Mouse (Mus musculus) hindbrain, postnatal 0 days (tissue): Measurements from ENCODE around the gene Yrdc. TPM values are rescaled to one million over a fixed set of nuclear protein-coding genes. Genes with fewer than 3 reads are reported as not detected.

ENCODE experiments used
- ATAC-seq: fragments of 200-750 bp; cut with Nextera tagmentation; 2 replicates; pipeline ENCODE4 v1.8.0; 2017; ENCODE audit warnings: mild to moderate bottlenecking, moderate TSS enrichment, moderate library complexity
- DNase-seq: peaks from one replicate; pipeline ENCODE4 v3.0.0-alpha.2; 2015; ENCODE audit warnings: low spot score
- H3K27ac ChIP-seq: fragments of 300-500 bp; sonication (generic); 2 replicates; pipeline ENCODE4 v1.5.1; 2014; ENCODE audit warnings: mild to moderate bottlenecking
- H3K27me3 ChIP-seq: fragments of 300-500 bp; sonication (generic); 2 replicates; pipeline ENCODE4 v1.6.1; 2014; ENCODE audit warnings: low read length, mixed read lengths; ENCODE audit not compliant: insufficient read depth
- H3K36me3 ChIP-seq: fragments of 300-500 bp; sonication (generic); 2 replicates; pipeline ENCODE4 v1.6.1; 2014; ENCODE audit warnings: low read length, mixed read lengths; ENCODE audit not compliant: insufficient read depth
- H3K4me1 ChIP-seq: fragments of 300-500 bp; sonication (generic); 2 replicates; pipeline ENCODE4 v1.6.1; 2014; ENCODE audit warnings: antibody characterized with exemption, low read length, mixed read lengths; ENCODE audit not compliant: insufficient read depth
- H3K4me2 ChIP-seq: fragments of 300-500 bp; sonication (generic); 2 replicates; pipeline ENCODE4 v1.6.1; 2014; ENCODE audit warnings: low read depth, mild to moderate bottlenecking, low read length, moderate library complexity, mixed read lengths
- H3K4me3 ChIP-seq: fragments of 300-500 bp; sonication (generic); 2 replicates; pipeline ENCODE4 v1.5.1; 2014; ENCODE audit warnings: low read length
- H3K9ac ChIP-seq: fragments of 300-500 bp; sonication (generic); replicated peaks from 2 replicates; pipeline ENCODE4 v1.6.1; 2014; ENCODE audit warnings: mild to moderate bottlenecking, low read length, moderate library complexity, mixed read lengths
- H3K9me3 ChIP-seq: fragments of 300-500 bp; sonication (generic); 2 replicates; pipeline ENCODE4 v1.6.1; 2016; ENCODE audit warnings: low read length, mixed read lengths
- CTCF ChIP-seq: IDR thresholded peaks from 2 replicates; pipeline ENCODE4 v1.5.1; 2016; ENCODE audit warnings: antibody characterized with exemption, control low read depth, low read depth
- WGBS: fragments of 180-500 bp; shearing (Covaris S2); extraction: QIAGEN DNeasy Blood & Tissue Kit; methylation state at CpG from one replicate; pipeline ENCODE4 v1.1.7; 2014; 5-methylcytosine and 5-hydroxymethylcytosine counted together
- polyA plus RNA-seq: library from polyadenylated mRNA; unstranded; fragments of >200 nt; fragmentation: Nextera tagmentation; extraction: Ambion mirVana; gene quantifications from 2 replicates; pipeline ENCODE4 v1.2.1, GENCODE M21; 2015
- total RNA-seq: library from RNA; depleted of rRNA; stranded (reverse); fragments of >200 nt; gene quantifications from 2 replicates; pipeline ENCODE4 v1.2.3, GENCODE M21; 2014

Yrdc gene
- total and polyA plus RNA-seq, 2 experiments from 2014 or later: 52.9 TPM

DNA sequence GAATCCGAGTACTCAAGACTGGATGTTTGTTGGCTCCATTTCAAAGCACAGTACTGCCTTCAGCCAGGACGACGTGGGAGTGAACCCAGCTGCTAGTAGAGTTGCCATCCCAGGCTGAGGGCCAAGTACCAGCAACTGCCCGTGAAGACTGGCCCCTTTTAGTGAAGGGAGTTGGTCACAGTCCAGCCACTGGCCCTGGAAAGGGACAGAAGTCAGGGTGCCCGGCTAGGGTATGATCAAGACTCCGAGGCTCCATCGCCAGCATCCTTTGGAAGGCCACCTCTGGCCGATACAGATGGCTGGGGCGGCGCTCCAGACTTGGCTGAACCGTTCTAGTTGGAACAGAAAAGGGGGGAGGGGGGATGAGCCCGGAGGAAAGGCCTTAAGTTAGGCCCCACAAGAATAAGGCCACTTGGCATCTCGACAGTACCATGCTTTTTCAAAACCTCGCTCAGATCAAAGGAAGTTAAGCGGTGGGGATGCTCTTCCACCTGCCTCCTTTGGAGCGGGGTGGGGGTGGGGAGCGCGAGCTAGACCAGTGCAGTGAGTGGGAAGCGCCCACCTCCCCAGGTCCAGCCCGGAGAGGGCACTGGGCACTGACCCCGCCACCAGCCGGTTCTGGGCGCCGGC lies 733 bp upstream of the Yrdc start:
- peak overlapping the region; percentile 87 for H3K9ac ChIP-seq
- no peaks in the 10 kb centered on the region for H3K27me3 ChIP-seq
- H3K9me3 ChIP-seq: no peaks in the 10 kb centered on the region
- no peak for TF ChIP-seq CTCF
- ATAC-seq (peak; percentile 68), DNase-seq (peak; percentile 93)
- peak overlapping the region; percentile 93 for H3K4me3 ChIP-seq
- peaks cover 12% of the 10 kb centered on the region for H3K4me1 ChIP-seq
- H3K4me2 ChIP-seq: peak overlapping the region; percentile 73
- peak overlapping the region; percentile 98 for H3K27ac ChIP-seq
- 1% methylated on average over 24 of the region's 24 CpGs for WGBS
- H3K36me3 ChIP-seq: peaks cover 11% of the 10 kb centered on the region; the same call in 1 of the 2 replicates

DNA sequence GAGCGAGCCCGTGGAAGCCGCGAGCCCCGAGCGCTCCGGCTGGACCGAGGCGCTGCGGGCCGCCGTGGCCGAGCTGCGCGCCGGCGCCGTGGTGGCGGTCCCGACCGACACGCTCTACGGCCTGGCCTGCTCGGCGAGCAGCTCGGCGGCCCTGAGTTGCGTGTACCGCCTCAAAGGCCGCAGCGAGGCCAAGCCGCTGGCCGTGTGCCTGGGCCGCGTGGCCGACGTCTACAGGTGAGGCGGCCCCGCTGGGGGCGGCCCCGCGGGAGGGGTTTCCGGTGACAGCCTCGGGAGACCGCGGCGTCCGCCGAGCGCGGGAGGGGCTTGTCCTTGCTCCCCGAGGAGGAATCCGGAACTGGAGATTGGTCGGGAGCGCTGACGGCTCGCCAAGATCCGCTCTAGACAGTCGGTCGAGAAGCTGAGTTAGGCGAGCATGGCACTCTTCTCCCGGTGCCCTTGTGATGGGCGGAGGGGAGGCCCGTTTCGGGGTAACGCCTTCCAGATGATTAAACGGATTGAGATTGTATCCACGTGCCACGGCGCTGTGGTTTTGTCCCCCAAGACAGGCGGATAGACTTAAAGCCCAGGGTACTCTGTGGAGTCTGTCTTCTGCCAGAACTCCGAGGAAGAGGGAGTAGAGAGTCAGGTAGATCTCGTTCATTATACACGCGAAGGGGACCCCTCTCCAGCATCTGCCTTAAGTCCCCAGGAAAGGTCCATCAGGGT lies 617 bp downstream of the Yrdc start, which contains the start of gene 1110065P20Rik:
1110065P20Rik (minus strand) TSS at position 264 of the 726 bp plus-strand sequence.
- Histone ChIP-seq H3K9me3 (no peaks in the 10 kb centered on the region), H3K4me3 (peak within 1 kb of the TSS; percentile 93), H3K36me3 (peaks cover 19% of the 10 kb centered on the region), H3K9ac (peak within 1 kb of the TSS; percentile 87), H3K4me2 (peak within 1 kb of the TSS; percentile 73), H3K4me1 (peaks cover 12% of the 10 kb centered on the region), H3K27ac (peak within 1 kb of the TSS; percentile 98), H3K27me3 (no peaks in the 10 kb centered on the region)
- TF ChIP-seq CTCF: no peak
- DNase-seq (peak; percentile 75), ATAC-seq (peak; percentile 39)
- 2% methylated on average over 68 of the region's 75 CpGs for WGBS

DNA sequence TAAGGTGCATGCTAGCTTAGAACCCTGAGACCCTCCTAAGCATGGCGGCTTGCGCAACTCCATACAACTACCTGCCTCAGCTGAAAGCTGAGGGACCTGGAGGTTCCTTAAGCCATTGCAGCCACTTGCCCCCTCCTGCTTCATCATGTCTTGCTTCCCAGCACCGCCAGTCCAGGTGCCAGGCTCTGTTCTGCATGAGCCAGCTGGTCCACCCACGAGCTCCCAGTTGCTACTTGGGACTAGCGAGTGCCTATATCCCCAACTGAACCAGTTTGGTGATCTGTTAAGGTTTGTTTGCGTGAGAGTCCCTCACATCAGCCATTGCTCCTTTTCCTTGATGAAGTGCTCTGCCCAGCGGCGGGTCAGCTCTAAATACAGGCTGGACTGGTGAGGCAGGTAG lies 5.8 kb downstream of the Yrdc start:
- ATAC-seq: no peak
- TF ChIP-seq CTCF: no peak
- Histone ChIP-seq H3K27ac (no peak overlapping the region), H3K27me3 (no peaks in the 10 kb centered on the region), H3K4me1 (peaks cover 17% of the 10 kb centered on the region), H3K9me3 (no peaks in the 10 kb centered on the region), H3K4me2 (no peak overlapping the region), H3K36me3 (peaks cover 38% of the 10 kb centered on the region), H3K4me3 (no peak overlapping the region), H3K9ac (no peak overlapping the region)
- WGBS: 91% methylated on average over 8 of the region's 8 CpGs
- no peak for DNase-seq

DNA sequence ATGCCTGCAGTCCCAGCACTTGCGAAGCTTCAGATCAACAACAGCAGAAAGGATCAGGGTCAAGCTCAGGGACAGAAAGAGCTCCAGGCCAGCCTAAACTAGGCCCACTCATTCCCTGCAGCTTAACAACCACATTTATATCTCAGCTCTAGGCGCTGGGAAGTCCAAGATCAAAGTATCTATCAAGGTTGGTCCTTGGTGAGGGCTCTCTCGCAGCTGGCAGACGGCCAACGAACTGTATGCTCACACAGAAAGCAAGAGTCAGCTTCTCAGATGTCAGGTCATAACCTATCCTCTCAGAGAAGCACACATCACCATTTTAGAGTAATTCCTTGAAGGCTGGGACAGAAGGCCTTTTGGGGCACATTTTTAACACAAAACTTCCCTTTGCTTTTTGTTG lies 7.9 kb downstream of the Yrdc start:
- H3K27me3 ChIP-seq: no peaks in the 10 kb centered on the region
- peaks cover 38% of the 10 kb centered on the region for H3K36me3 ChIP-seq
- 76% methylated on average over 5 of the region's 5 CpGs for WGBS
- no peak overlapping the region for H3K4me3 ChIP-seq
- H3K27ac ChIP-seq: no peak overlapping the region
- no peaks in the 10 kb centered on the region for H3K9me3 ChIP-seq
- DNase-seq (no peak), ATAC-seq (no peak)
- no peak overlapping the region for H3K9ac ChIP-seq
- no peak for TF ChIP-seq CTCF
- no peak overlapping the region for H3K4me2 ChIP-seq
- peaks cover 13% of the 10 kb centered on the region for H3K4me1 ChIP-seq

DNA sequence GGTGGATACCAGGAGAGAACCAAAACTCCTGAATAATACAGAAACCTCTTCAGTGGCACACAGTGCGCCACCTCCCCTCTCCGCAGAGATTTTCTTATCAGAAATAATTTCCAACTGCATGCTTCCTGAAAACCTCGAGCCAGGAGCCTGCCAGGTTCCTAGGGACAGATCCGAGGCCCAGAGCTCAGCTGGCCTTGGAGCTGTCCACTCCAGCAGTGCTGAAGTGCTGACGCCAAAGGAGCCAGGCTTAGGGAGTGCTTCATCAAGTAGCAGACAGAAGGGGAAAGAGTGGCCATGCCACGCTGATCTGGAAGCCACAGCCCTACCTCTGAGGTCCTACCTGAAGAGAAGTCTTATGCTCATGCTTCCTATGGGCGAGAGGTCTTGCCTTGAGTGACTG lies 10.0 kb downstream of the Yrdc start:
- H3K4me3 ChIP-seq: peak overlapping the region; percentile 55
- no peak for TF ChIP-seq CTCF
- no peak overlapping the region for H3K27ac ChIP-seq
- peak overlapping the region; percentile 82 for H3K4me2 ChIP-seq
- H3K4me1 ChIP-seq: peaks cover 13% of the 10 kb centered on the region
- peaks cover 25% of the 10 kb centered on the region for H3K36me3 ChIP-seq
- ATAC-seq: no peak
- 17% methylated on average over 7 of the region's 7 CpGs for WGBS
- peak; percentile 61 for DNase-seq
- H3K9ac ChIP-seq: peak overlapping the region; percentile 67; the same call in 1 of the 2 replicates
- no peaks in the 10 kb centered on the region for H3K9me3 ChIP-seq
- H3K27me3 ChIP-seq: no peaks in the 10 kb centered on the region

DNA sequence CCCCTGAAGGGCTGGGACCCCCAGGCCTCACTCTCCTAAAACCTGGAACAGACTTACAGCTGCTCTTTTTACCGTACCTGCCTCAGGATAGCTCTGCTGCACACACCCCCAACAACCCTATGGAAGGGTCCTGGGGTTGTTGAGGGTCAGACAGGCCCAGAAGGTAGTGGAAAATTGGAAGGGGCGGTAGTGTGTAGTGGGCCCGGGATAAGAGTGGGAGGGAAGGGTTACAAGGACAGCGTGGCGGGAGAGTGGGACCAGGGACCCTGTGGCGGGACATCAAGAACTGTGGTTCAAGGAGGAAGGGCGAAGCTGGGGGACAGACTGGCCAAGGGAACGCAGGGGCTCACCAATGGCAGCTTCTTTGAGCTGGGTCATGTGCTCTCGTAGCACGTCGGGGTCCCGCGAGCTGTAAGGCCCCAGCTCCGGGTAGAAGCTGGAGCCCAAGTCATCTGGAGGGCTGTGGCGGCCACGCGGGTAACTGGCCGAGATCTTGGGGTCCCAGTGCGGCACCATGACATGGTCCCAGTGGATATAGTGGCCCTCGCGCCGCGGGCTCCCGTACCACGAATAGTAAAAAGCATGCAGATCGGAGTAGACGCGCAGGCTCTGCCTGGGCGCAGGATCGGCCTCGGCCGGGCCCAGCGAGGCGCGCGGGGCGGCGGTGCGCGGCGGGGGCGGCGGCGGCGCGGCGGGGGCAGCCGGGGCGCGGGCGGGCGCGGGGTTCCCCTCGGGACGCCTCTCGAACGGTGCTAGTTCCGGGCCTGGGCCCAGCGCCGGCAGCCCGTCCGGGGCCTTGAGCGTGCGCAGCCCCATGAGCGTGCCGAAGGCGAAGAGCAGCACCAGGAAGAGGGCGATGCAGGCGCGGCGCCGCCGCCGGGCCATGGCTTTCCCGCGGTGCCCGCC lies 11.1 kb downstream of the Yrdc start, which contains the start of gene Maneal:
Maneal (minus strand) TSS at position 889 of the 906 bp plus-strand sequence.
- Histone ChIP-seq H3K9ac (peak within 1 kb of the TSS; percentile 67), H3K27ac (peak within 1 kb of the TSS; percentile 71), H3K4me3 (peak within 1 kb of the TSS; percentile 55), H3K9me3 (no peaks in the 10 kb centered on the region), H3K27me3 (no peaks in the 10 kb centered on the region), H3K4me2 (peak within 1 kb of the TSS; percentile 82), H3K36me3 (peaks cover 14% of the 10 kb centered on the region), H3K4me1 (peaks cover 13% of the 10 kb centered on the region)
- no peak for TF ChIP-seq CTCF
- WGBS: 2% methylated on average over 75 of the region's 77 CpGs
- peak; percentile 48 for DNase-seq
- peak; percentile 57 for ATAC-seq
